8 mouse cellular contexts compared by ENCODE assay signal in the genomic region with DNA sequence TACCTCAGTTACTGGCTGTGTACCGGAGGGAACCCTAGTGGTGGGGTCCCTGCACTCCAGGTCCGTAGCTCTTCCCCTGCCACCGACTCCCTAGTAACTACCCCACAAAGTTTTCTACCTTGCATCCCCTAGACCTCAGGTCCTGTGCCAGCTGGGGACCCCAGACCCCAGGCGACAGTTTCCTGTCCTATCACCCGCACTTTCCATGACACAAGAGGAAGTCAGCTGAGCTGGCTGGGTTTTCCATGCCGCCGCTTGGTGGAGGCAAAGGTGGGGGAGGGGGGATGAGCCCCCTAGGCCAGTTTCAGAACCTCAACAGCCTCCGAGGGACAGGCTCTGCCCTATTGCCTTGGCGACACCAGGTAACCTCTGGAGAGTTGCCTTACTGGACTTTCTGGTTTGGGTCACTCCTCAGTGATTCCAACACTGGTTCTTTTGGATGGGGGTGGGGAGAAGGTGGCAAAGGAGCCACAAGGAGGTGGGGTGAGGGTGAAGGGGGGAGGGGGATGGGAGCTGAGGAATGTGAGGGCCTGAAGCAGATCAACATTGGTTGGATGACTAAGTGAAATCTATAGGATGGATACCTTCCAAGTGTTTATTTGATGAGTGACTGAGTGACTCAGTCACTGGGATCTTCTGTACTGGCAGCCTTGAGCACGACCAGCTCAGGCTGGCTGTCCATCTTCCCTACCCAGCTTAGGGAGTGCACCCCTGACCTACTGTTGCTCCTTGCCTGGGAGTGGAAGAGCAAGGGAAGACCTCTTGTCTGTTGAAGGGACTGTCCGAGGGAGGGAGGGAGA. TPM values are rescaled to one million over a fixed set of nuclear protein-coding genes. Genes with fewer than 3 reads are reported as not detected.
DNase-seq lines count a peak whose midpoint lies in the region.

No protein-coding gene starts in this region.

- DNase-seq in adrenal gland, adult 2 months = peak; percentile 29
- no peak for DNase-seq in adrenal gland, postnatal 25 days
- peak; percentile 33 for DNase-seq in urinary bladder, postnatal 25 days (ENCODE audit: low spot score)
- DNase-seq in urinary bladder, postnatal 4 days (ENCODE audit: low spot score in 2 of 2) = no peak
- peak; percentile 41 for DNase-seq in lung, postnatal 25 days (ENCODE audit: low spot score)
- no peak for DNase-seq in right cerebral cortex, postnatal 4 days
- DNase-seq in right cerebral cortex, postnatal 10 days (ENCODE audit: low spot score in 2 of 2) = no peak
- no peak for DNase-seq in retina, postnatal 1 day

RNA-seq across cellular contexts. Expression of a gene that starts 2.0 kb away (rescaled TPM):
- under 1 TPM; 0.10 to 0.14 TPM for total RNA-seq in adrenal gland, adult 2 months (2021)
- 0.15 and 0.26 TPM in 2 replicates for polyA plus RNA-seq in adrenal gland, adult 2 months (2012; rRNA removed)
- total RNA-seq in adrenal gland, postnatal 25 days (2021) = 0.12 TPM in 1 of 2 replicates, not detected in the other

RNA-seq across cellular contexts. Expression of a gene that starts 52.3 kb away (rescaled TPM):
- total RNA-seq in adrenal gland, adult 2 months (2021) = 10 to 100 TPM; 22.1 to 23.3 TPM
- 46.4 and 65.5 TPM in 2 replicates for polyA plus RNA-seq in adrenal gland, adult 2 months (2012; rRNA removed)
- 32.4 and 33.6 TPM in 2 replicates for total RNA-seq in adrenal gland, postnatal 25 days (2021)

Comparison
In these comparisons a context has a peak if more than half of its experiments do, and no peak if none do; other contexts are left out.
1. DNase-seq: peak in adrenal gland, adult 2 months (single experiment), urinary bladder, postnatal 25 days (single experiment) and lung, postnatal 25 days (single experiment); none in adrenal gland, postnatal 25 days (single experiment), urinary bladder, postnatal 4 days (0 of 2), right cerebral cortex, postnatal 4 days (single experiment), right cerebral cortex, postnatal 10 days (0 of 2) and retina, postnatal 1 day (single experiment).